Mouse (Mus musculus): Measurements from ENCODE around the gene Rab6b. TPM values are rescaled to one million over a fixed set of nuclear protein-coding genes. Genes with fewer than 3 reads are reported as not detected.

Rab6b gene
- 7.3 and 8.7 TPM in 2 replicates for polyA plus RNA-seq (2015; fragmentation: Nextera tagmentation; extraction: Ambion mirVana)

DNA sequence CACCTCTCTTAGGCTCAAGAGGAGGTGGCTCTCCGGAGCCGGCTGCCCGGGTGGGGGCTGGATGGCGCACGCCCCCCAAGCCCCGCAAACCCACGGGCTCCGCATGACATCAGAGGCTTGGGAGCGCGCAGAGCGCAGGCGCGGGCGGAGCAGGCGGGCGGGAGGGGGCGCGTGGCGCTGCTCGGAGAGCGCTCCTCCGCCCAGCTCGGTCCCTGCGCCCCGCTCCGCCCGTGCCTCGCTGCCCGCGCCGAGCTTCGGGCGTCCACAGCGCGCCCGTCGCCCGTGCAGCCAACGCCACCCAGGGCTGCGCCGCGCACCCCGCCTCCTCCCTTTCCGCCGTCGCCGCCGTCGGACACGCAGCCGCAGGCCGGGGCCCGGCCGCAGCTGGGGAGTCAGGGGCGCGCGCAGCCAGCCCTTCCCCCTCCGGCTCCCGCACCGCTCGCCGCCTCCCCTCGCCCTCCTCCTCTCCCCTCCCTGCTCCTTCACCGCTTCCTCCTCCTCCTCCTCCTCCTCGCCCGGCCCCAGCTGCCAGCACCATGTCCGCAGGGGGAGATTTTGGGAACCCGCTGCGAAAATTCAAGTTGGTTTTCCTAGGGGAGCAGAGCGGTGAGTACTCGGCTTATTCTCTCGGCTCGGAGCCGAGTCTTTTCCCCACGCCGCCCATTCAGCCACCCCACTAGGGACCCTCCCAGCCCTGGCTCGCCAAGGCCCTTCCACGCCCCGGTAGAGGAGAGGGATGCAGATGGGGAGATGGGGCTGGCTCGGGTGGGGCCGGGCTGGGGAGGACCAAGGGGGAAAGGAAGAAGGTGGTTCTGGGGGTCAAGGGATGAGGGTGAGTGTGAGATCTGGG is at the start of gene Rab6b:
Gene Rab6b (plus strand): TSS at position 167 of the 850 bp plus-strand sequence.
- Histone ChIP-seq H3K4me3 (replicated peaks; ENCODE audit: low read depth, low read length) (peak within 1 kb of the TSS; percentile 65), H3K36me3 (ENCODE audit: insufficient read depth, low read length) (no peaks in the 10 kb centered on the region), H3K27ac (peak within 1 kb of the TSS; percentile 50), H3K9me3 (replicated peaks; ENCODE audit: low read length) (no peaks in the 10 kb centered on the region), H3K4me1 (replicated peaks; ENCODE audit: insufficient read depth, low read length) (peaks cover 8% of the 10 kb centered on the region; the same call in 1 of the 2 replicates), H3K9ac (ENCODE audit: low read depth, low read length) (peak within 1 kb of the TSS; percentile 73), H3K4me2 (ENCODE audit: low read length) (peak within 1 kb of the TSS; percentile 95), H3K27me3 (ENCODE audit: insufficient read depth, low read length) (0 out of 2 replicates have a peak, but pooled peaks cover 9% of the 10 kb centered on the region)
- DNase-seq (ENCODE audit: low spot score) (peak; percentile 70), ATAC-seq (replicated peaks; ENCODE audit: low FRiP score, low read depth) (peak; percentile 40)
- no peak for TF ChIP-seq CTCF (IDR thresholded peaks at IDR 0.05; ENCODE audit: low read depth)
- WGBS: under 1% methylated on average over 56 of the region's 81 CpGs

DNA sequence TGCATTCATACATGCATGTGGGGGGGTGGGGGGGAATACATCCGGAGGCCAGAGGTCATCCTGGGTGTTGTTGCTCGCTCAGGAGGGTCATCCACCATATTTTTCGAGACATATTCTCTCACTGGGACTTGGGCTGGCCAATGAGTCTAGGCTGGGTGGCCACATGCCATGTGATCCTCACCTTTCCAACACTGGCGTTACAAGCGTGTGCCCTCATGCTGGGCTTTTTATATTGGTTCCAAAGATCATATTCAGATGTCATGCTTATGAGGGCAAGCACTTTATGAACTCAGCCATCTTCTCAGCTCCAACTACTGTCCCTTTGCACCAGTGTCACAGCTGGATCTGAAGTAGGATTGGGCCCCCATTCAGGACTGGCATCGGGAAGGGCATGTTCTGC is 48.0 kb upstream of the Rab6b start:
- Histone ChIP-seq H3K27ac (no peak overlapping the region), H3K9ac (ENCODE audit: low read depth, low read length) (no peak overlapping the region), H3K9me3 (replicated peaks; ENCODE audit: low read length) (no peaks in the 10 kb centered on the region), H3K27me3 (ENCODE audit: insufficient read depth, low read length) (no peaks in the 10 kb centered on the region), H3K36me3 (ENCODE audit: insufficient read depth, low read length) (no peaks in the 10 kb centered on the region), H3K4me1 (replicated peaks; ENCODE audit: insufficient read depth, low read length) (no peaks in the 10 kb centered on the region), H3K4me2 (ENCODE audit: low read length) (no peak overlapping the region), H3K4me3 (replicated peaks; ENCODE audit: low read depth, low read length) (no peak overlapping the region)
- ATAC-seq (replicated peaks; ENCODE audit: low FRiP score, low read depth) (no peak), DNase-seq (ENCODE audit: low spot score) (no peak)
- WGBS: 94% methylated on average over 6 of the region's 6 CpGs
- TF ChIP-seq CTCF (IDR thresholded peaks at IDR 0.05; ENCODE audit: low read depth): no peak

DNA sequence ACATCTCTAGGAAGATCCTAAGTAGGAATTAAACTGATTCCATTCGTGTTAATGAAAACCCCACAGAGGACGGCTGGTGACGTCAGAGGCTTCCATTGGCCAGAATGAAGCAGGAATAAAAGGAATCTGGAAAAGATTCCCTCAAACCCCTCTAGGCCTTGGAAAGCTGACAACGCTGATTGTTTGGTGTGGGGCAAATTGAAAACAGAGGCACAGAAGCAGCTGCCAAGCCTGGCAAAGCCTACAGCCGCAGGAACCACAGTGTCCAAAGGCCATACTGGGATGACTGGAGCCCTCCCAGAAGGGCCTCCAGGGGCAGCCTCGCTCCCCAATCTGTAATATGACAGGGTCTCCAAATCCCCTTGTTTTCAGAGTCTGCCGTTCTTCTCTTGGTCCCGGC is 44.7 kb upstream of the Rab6b start:
- Histone ChIP-seq H3K9me3 (replicated peaks; ENCODE audit: low read length) (no peaks in the 10 kb centered on the region), H3K27ac (no peak overlapping the region), H3K27me3 (ENCODE audit: insufficient read depth, low read length) (no peaks in the 10 kb centered on the region), H3K36me3 (ENCODE audit: insufficient read depth, low read length) (no peaks in the 10 kb centered on the region), H3K9ac (ENCODE audit: low read depth, low read length) (no peak overlapping the region), H3K4me3 (replicated peaks; ENCODE audit: low read depth, low read length) (no peak overlapping the region), H3K4me2 (ENCODE audit: low read length) (no peak overlapping the region), H3K4me1 (replicated peaks; ENCODE audit: insufficient read depth, low read length) (no peaks in the 10 kb centered on the region; the same call in 1 of the 2 replicates)
- ATAC-seq (replicated peaks; ENCODE audit: low FRiP score, low read depth): no peak
- no peak for DNase-seq (ENCODE audit: low spot score)
- TF ChIP-seq CTCF (IDR thresholded peaks at IDR 0.05; ENCODE audit: low read depth): no peak
- WGBS: 91% methylated on average over 8 of the region's 8 CpGs

DNA sequence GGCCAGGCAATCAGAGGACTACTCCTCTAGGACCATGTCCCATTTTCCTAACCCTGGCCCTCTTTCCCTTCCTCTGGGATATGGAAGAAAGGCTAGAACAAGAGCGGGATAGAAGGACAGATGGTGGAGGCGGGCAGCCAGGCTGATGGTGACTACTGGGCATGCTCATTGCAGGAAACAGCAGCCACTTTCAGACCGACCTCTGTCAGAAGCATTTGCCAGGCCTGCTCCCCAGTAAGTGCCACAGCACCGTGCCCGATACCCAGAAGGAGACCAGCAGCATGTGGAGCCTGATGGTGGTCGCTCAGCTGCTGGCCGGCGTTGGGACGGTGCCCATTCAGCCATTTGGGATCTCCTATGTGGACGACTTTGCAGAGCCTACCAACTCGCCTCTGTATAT is 43.9 kb upstream of the Rab6b start:
- Histone ChIP-seq H3K36me3 (ENCODE audit: insufficient read depth, low read length) (no peaks in the 10 kb centered on the region), H3K4me3 (replicated peaks; ENCODE audit: low read depth, low read length) (no peak overlapping the region), H3K9ac (ENCODE audit: low read depth, low read length) (no peak overlapping the region), H3K27me3 (ENCODE audit: insufficient read depth, low read length) (no peaks in the 10 kb centered on the region), H3K9me3 (replicated peaks; ENCODE audit: low read length) (no peaks in the 10 kb centered on the region), H3K27ac (no peak overlapping the region), H3K4me2 (ENCODE audit: low read length) (no peak overlapping the region), H3K4me1 (replicated peaks; ENCODE audit: insufficient read depth, low read length) (no peaks in the 10 kb centered on the region; the same call in 1 of the 2 replicates)
- TF ChIP-seq CTCF (IDR thresholded peaks at IDR 0.05; ENCODE audit: low read depth): no peak
- ATAC-seq (replicated peaks; ENCODE audit: low FRiP score, low read depth): no peak
- WGBS: 92% methylated on average over 11 of the region's 11 CpGs
- DNase-seq (ENCODE audit: low spot score): no peak

DNA sequence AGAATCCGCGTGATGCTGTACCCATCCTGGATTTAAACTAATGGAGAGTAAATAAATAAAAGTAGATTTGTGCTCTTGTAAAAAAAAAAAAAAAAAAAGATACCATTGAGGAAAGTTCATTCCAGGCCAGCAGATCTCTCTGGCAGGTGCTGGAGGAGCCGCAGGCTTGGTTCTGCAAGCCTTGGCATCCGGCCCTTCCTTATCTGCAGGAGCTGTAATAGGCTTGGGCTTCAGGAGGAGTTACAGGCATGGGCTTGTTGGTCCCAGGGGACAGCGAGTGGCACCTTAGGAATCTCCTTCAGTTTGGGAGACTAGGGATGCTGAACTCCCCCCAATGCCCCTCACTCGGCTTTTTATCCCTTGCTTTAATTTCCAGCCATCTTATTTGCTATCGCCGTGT is 42.8 kb upstream of the Rab6b start:
- TF ChIP-seq CTCF (IDR thresholded peaks at IDR 0.05; ENCODE audit: low read depth): no peak
- H3K27me3 ChIP-seq (ENCODE audit: insufficient read depth, low read length): no peaks in the 10 kb centered on the region
- DNase-seq (ENCODE audit: low spot score): no peak
- no peak overlapping the region for H3K9ac ChIP-seq (ENCODE audit: low read depth, low read length)
- H3K4me1 ChIP-seq (replicated peaks; ENCODE audit: insufficient read depth, low read length): no peaks in the 10 kb centered on the region; the same call in 1 of the 2 replicates
- no peaks in the 10 kb centered on the region for H3K9me3 ChIP-seq (replicated peaks; ENCODE audit: low read length)
- ATAC-seq (replicated peaks; ENCODE audit: low FRiP score, low read depth): no peak
- 95% methylated on average over 8 of the region's 8 CpGs for WGBS
- H3K4me2 ChIP-seq (ENCODE audit: low read length): no peak overlapping the region
- H3K36me3 ChIP-seq (ENCODE audit: insufficient read depth, low read length): no peaks in the 10 kb centered on the region
- H3K27ac ChIP-seq: no peak overlapping the region
- H3K4me3 ChIP-seq (replicated peaks; ENCODE audit: low read depth, low read length): no peak overlapping the region

DNA sequence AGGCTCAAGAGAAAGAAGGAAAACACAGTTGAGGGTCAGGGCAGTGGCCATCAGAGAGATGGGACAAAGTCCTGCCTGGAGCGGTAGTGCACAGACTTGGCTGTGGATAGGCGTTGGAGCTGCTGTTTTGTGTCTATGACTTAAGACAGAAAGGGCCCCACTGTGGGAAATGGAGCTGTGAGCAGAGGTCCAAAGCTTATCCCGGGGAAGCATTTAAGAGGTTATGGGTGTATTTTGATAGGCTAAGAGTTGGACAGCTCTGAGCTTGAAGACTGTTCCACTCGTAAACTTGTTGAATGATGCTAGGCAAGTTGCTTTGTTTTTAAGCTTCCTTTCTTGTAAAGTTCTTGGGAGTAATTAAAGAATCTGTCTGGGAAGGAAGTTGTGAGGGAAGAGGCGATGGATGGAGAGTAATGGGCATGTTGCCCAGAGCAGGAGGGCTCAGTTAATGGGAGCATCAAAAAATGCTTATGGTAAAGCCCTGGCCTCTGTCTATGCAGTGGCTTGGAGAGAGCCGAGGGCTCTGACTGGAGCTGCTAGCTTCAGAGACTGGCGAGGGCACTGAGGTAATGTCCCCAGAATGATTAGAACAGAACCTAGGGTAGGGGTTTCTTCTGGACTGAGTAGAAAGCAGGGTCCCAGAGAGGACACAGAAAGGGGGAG is 39.9 kb upstream of the Rab6b start:
- Histone ChIP-seq H3K4me3 (replicated peaks; ENCODE audit: low read depth, low read length) (no peak overlapping the region), H3K27ac (0 out of 2 replicates have a peak overlapping the region, but pooled peaks have one; percentile 19), H3K9ac (ENCODE audit: low read depth, low read length) (no peak overlapping the region), H3K4me1 (replicated peaks; ENCODE audit: insufficient read depth, low read length) (no peaks in the 10 kb centered on the region; the same call in 1 of the 2 replicates), H3K4me2 (ENCODE audit: low read length) (no peak overlapping the region), H3K27me3 (ENCODE audit: insufficient read depth, low read length) (no peaks in the 10 kb centered on the region), H3K9me3 (replicated peaks; ENCODE audit: low read length) (no peaks in the 10 kb centered on the region), H3K36me3 (ENCODE audit: insufficient read depth, low read length) (no peaks in the 10 kb centered on the region)
- DNase-seq (ENCODE audit: low spot score) (peak; percentile 87), ATAC-seq (replicated peaks; ENCODE audit: low FRiP score, low read depth) (no peak; the same call in 1 of the 2 replicates)
- WGBS: 45% methylated on average over 7 of the region's 7 CpGs
- TF ChIP-seq CTCF (IDR thresholded peaks at IDR 0.05; ENCODE audit: low read depth): no peak

All from kidney, postnatal 0 days (tissue).